Mouse (Mus musculus) adrenal gland, adult 2 months (tissue): ENCODE data around the gene Mmrn2. TPM values are rescaled to one million over a fixed set of nuclear protein-coding genes. Genes with fewer than 3 reads are reported as not detected.
"Not testable (repeated sequence)": the region's sequence is repeated elsewhere in the genome, so short reads cannot be mapped to it uniquely, and the experiment has no call there.

Source experiments
- DNase-seq: peaks from one replicate; pipeline ENCODE4 v3.0.0; 2021
- polyA plus RNA-seq: library from polyadenylated mRNA; depleted of rRNA; stranded (reverse); fragments of >200 nt; gene quantifications from 2 replicates; pipeline ENCODE4 v1.2.3, GENCODE M21; 2012
- total RNA-seq, 2 experiments: library from RNA; stranded (reverse); gene quantifications; 2 replicates each; pipeline ENCODE4 v1.2.3; 2021

The Mmrn2 gene
- total and polyA plus RNA-seq, 3 experiments = 17.1 to 42.4 (median 26.5) TPM

GRCm38 (mm10) chr14:34402871-34403270 is 27.6 kb downstream of the Mmrn2 start:
- peak; percentile 61 for DNase-seq

GRCm38 (mm10) chr14:34403424-34403823 is 28.2 kb downstream of the Mmrn2 start:
- no peak for DNase-seq

- no peak for DNase-seq
These were observed 35.5 kb downstream of the Mmrn2 start for GRCm38 (mm10) chr14:34410716-34411115.

GRCm38 (mm10) chr14:34412164-34412896 is 37.1 kb downstream of the Mmrn2 start:
- DNase-seq = no peak

GRCm38 (mm10) chr14:34416946-34417345 is 41.7 kb downstream of the Mmrn2 start:
- DNase-seq = not testable (repeated sequence)

GRCm38 (mm10) chr14:34417501-34417900 is 42.2 kb downstream of the Mmrn2 start:
- DNase-seq = no peak

- no peak for DNase-seq
These were observed 45.8 kb downstream of the Mmrn2 start for GRCm38 (mm10) chr14:34421078-34421477.

- no peak for DNase-seq
These were observed 53.0 kb downstream of the Mmrn2 start for GRCm38 (mm10) chr14:34428274-34428673.

GRCm38 (mm10) chr14:34429069-34429468 is 53.8 kb downstream of the Mmrn2 start:
- DNase-seq = no peak

GRCm38 (mm10) chr14:34440526-34441066 is 65.3 kb downstream of the Mmrn2 start:
- DNase-seq = no peak

GRCm38 (mm10) chr14:34442531-34442930 is 67.3 kb downstream of the Mmrn2 start:
- no peak for DNase-seq

- DNase-seq = peak; percentile 30
These were observed 69.1 kb downstream of the Mmrn2 start for GRCm38 (mm10) chr14:34444368-34444767.

- DNase-seq = no peak
These were observed 69.7 kb downstream of the Mmrn2 start for GRCm38 (mm10) chr14:34444924-34445323.

GRCm38 (mm10) chr14:34445348-34445747 is 70.1 kb downstream of the Mmrn2 start:
- DNase-seq = no peak

GRCm38 (mm10) chr14:34446624-34447023 is 71.4 kb downstream of the Mmrn2 start:
- DNase-seq = no peak

GRCm38 (mm10) chr14:34447659-34448058 is 72.4 kb downstream of the Mmrn2 start:
- DNase-seq = peak; percentile 48

- no peak for DNase-seq
These were observed 73.1 kb downstream of the Mmrn2 start for GRCm38 (mm10) chr14:34448398-34448797.

GRCm38 (mm10) chr14:34449807-34450206 is 74.5 kb downstream of the Mmrn2 start:
- no peak for DNase-seq

- no peak for DNase-seq
These were observed 75.2 kb downstream of the Mmrn2 start for GRCm38 (mm10) chr14:34450451-34450850.

- DNase-seq = no peak
These were observed 76.6 kb downstream of the Mmrn2 start for GRCm38 (mm10) chr14:34451872-34452271.

- no peak for DNase-seq
These were observed 78.4 kb downstream of the Mmrn2 start for GRCm38 (mm10) chr14:34453648-34454047.
